Mouse (Mus musculus): Measurements from ENCODE around the gene Rnd2.

The Rnd2 gene

DNA sequence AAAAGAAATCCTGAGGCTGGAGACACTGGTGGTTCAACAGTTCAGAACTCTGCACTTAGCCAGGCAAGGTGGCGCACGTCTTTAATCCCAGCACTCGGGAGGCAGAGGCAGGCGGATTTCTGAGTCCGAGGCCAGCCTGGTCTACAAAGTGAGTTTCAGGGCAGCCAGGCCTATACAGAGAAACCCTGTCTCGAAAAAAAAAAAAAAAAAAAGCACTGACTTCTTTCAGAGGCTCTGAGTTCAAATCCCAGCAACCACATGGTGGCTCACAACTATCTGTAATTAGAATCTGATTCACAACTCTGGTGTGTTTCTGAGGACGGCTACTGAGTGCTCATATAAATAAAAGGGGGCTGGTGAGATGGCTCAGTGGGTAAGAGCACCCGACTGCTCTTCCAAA, 17.9 kb upstream of the Rnd2 start:
- WGBS: 88% methylated on average over 8 of the region's 8 CpGs

DNA sequence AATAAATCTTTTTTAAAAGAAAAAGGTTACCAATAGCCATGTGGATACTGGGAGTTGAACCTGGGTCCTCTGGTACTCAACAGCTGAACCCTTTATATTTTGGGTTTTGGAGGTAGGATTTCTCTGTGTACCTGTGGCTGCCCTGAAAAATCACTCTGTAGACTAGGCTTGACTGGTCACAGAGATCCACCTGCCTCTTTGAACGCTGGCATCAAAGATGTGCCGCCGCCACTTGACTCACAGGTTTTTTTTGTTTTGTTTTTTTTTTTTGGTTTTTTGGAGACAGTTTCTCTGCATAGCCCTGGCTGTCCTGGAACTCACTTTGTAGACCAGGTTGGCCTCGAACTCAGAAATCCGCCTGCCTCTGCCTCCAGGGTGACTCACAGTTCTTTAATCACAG, 17.0 kb upstream of the Rnd2 start:
- 79% methylated on average over 5 of the region's 5 CpGs for WGBS

DNA sequence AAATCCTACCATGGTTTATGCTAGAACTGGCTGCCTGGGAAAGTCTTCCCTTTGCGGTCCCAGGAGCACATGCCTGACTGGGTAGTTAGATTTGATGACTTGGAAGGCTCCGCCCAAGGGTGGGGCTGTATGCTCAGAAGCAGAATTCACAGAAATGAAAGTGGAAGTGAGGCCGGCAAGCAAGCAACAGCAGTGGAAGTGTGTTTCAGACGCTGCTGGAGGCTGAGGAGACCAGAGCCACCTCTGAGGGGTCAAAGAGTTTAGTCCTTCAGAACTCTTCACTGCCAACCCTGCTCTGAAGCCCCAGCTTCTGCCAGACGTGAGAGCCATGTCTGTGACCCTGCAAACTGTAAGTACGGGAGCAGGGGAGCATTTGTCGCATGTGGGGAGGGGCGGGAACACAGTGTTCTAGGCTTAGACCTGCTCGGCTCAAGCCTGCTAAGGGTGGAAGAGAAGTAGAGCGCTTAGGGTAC, 16.5 kb upstream of the Rnd2 start, which contains the start of gene Ifi35:
Gene Ifi35 (plus strand): TSS at position 134 of the 473 bp plus-strand sequence.
- WGBS: 46% methylated on average over 10 of the region's 10 CpGs

DNA sequence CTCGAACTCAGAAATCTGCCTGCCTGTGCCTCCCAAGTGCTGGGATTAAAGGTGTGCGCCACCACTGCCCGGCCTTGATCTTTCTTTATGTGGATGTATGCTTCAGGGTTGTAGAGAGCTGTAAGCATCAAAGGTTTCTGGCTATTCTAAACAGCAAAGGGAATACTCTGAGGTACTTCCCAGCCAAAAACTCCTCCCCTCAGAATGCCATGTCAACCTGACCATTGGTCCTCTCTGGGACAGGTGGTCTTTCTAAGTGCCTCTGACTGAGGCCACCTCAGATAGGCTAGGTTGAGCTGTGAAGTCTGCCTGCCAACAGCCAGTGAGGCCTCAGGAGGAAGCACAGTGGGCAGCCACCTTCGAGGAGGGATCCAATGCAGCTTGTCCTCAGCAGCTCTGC, 15.9 kb upstream of the Rnd2 start:
- 81% methylated on average over 4 of the region's 4 CpGs for WGBS

DNA sequence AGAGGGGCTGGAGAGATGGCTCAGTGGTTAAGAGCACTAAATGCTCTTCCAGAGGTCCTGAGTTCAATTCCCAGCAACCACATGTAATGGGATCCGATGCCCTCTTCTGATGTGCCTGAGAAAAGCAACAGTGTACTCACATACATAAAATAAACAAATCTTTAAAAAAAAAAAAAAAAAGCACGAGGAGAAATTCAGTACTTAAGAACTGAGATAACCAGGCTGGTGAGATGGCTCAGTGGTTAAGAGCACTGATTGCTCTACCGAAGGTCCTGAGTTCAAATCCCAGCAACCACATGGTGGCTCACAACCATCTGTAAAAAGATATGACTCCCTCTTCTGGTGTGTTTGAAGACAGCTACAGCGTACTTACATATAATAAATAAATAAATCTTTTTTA, 15.2 kb upstream of the Rnd2 start:
- 78% methylated on average over 4 of the region's 4 CpGs for WGBS

DNA sequence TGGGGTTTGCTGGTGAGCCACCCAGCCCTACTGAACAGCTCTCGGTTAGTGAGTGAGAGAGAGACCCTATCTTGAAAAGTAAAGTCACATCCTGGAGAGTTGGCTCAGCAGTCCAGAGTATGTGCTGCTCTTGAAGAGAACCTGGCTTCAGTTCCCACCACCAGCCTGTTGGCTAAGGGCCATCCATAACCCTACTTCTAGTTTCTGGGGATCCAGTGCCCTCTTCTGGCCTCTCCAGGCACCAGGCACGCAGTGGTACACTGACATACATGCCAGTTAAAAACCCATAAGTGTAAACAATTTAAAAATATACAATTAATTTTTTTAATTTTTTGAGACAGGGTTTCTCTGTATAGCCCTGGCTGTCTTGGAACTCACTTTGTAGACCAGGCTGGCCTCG, 14.4 kb upstream of the Rnd2 start:
- 85% methylated on average over 3 of the region's 3 CpGs for WGBS

DNA sequence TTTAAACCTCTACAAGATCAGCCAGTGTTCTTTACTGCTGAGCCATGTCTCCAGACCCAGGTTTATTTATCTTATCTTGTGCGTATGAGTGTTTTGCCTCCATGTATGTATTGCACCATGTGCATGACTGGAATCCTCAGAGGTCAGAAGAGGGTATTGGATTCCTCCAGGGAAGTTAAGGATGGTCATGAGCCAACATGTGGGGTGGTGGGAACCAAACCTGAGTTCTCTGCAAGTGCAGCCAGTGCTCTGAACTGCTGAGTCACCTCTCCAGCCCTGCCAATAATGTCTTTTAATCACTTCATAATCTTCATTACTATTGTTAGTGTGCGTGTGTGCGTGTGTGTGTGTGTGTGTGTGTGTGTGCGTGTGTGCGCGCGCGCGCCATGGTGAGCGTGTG, 13.3 kb upstream of the Rnd2 start:
- WGBS: 94% methylated on average over 10 of the region's 10 CpGs

DNA sequence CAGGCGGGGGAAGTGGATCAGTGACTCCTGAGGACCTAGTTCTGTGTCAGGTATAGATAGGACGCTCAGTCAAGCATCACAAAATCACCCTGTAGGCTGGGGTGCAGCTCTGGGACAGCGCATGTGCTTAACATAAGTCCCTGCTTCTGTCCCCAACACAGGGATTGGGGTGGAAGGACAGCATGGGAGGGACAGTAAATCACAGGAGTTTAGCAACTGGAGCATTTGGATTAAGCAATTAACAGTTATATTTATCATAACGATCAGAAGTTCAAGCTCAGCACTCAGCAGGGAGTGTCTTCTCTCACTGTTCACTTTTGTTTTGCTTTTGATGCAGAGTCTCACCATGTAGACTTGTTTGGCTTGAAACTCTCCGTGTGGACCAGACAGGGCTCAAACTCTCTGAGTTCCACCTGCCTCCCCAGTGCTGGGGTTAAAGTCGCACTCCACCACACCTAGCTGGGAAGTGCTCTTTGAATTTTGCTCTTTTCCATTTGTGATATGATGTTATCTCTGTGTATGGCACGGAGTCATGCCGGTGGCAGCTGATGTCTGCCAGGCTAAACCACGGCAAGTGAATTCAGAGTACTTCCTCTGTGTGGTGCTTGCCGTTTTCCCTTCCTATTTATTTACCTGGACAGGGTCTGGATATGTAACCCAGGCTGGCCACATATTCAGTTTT, 12.6 kb upstream of the Rnd2 start:
- WGBS: 63% methylated on average over 10 of the region's 10 CpGs

DNA sequence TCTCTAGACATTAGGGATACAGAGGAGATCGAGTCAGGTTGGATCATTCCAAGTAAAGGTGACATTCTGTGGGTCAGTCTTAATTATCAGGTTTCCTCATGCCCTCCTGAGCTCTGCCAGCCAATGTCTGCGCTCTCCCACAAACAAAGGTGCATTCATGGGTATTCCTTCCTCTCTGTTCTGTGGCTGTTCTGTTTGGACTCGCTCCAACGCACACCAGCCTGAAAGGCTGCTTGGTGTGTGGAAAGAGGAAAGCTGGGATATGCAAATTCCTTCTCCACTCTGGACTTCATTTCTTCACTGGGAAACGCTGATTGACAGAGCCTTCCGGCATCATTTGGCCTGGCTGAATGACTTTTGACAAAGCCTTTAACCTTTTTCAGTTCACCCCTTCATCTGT, 10.1 kb upstream of the Rnd2 start:
- WGBS: 31% methylated on average over 6 of the region's 6 CpGs

DNA sequence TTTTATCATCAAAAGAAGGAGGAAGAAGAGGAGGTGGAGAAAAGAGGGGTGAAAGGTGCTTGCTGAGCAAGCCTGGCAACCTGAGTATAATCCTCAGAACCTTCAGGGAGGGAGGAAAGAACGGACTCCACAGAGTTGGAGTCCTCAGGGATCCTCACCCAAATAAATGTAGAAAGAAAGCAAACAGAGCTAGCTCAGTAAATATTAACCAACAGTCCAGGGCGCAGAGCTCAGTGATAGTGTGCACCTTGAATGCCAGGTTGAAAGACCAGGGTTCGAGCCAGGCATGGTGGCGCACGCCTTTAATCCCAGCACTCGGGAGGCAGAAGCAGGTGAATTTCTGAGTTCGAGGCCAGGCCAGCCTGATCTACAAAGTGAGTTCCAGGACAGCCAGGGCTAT, 9.2 kb upstream of the Rnd2 start:
- 96% methylated on average over 7 of the region's 7 CpGs for WGBS

DNA sequence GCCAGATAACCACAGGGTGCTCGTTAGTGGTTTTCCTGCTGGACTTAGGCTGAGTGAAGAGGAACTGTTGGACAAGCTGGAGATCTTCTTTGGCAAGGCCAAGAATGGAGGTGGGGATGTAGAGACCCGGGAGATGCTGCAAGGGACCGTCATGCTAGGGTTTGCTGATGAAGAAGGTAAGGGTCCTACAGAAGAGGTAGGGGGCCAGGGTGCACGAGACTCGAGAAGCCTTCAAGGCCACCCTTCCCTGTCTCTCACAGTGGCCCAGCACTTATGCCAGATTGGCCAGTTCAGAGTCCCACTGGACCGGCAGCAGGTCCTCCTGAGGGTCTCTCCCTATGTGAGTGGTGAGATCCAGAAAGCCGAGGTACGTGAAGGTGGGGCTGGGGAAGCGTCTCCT, 7.2 kb upstream of the Rnd2 start:
- WGBS: 92% methylated on average over 9 of the region's 9 CpGs

DNA sequence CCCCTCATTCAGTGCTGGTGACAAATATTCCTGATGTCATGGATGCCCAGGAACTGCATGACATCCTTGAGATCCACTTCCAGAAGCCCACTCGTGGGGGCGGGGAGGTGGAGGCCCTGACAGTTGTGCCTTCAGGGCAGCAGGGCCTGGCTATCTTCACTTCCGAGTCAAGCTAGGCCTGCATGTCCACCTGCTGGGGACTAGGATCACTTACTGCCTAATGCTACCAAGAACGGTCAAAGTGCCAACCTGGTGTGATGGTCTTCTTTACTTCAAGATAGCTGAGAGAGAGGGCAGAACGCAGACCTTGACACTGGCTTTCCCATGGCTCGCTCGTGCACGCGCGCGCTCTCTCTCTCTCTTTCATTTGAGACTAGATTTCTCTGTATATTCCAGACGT, 6.6 kb upstream of the Rnd2 start:
- 92% methylated on average over 12 of the region's 12 CpGs for WGBS

DNA sequence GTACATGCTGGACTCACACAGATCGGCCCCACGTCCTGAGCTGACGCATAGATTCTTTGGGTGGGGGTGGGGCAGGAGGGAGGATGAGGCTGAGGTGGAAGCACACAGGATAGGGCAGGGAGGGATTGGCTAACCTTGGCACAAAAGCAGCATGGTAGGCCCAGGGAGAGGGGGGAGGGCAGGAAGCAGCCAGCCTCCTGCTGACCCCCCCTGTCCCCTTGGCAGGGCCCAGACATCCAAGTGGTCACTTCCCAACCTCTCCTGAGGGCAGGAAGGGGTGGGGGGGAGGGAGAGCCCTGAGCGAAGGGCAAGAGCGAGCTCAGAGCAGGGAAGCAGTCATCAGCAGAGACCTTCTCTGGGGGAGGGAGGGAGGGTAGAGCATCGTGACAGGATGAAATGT, 5.1 kb upstream of the Rnd2 start:
- WGBS: 61% methylated on average over 6 of the region's 6 CpGs

DNA sequence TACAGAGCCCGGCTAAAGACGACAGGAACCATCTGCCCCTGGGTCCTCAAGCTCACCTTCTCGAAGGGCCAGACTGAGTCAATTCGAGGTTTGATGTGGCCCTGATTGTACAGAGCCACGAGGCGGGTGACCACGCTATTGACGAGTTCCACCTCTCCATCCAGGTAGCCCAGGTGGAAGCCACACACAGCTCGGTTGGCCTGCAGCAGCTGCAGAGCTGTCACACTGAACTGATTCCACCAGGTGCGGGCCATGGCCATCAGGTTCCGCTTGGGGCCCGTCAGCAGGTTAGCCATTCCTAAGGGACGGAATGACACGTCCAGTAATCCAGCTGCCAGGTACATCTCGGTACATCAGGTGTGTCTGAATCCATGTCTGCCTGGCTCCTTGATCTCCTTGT, 4.5 kb upstream of the Rnd2 start:
- WGBS: 91% methylated on average over 15 of the region's 15 CpGs

DNA sequence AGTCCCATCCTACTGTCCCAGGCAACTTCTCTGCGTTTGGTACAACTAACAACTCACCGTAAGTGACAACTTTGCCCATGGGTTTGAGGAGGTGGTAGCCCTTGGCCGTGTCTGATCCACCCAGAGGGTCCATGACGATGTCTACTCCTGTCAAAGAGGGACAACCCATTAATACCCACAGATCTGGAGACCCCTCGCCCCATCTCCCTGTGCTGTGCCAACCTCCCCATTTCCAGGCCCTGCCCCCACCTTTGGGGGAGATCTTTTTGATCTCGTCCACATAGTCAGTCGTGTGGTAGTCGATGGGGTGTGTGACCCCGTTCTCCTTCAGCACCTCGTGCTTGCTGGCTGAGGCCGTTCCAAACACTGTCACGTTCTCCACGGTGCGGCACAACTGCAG, 2.7 kb upstream of the Rnd2 start:
- 80% methylated on average over 14 of the region's 14 CpGs for whole genome bisulfite sequencing

DNA sequence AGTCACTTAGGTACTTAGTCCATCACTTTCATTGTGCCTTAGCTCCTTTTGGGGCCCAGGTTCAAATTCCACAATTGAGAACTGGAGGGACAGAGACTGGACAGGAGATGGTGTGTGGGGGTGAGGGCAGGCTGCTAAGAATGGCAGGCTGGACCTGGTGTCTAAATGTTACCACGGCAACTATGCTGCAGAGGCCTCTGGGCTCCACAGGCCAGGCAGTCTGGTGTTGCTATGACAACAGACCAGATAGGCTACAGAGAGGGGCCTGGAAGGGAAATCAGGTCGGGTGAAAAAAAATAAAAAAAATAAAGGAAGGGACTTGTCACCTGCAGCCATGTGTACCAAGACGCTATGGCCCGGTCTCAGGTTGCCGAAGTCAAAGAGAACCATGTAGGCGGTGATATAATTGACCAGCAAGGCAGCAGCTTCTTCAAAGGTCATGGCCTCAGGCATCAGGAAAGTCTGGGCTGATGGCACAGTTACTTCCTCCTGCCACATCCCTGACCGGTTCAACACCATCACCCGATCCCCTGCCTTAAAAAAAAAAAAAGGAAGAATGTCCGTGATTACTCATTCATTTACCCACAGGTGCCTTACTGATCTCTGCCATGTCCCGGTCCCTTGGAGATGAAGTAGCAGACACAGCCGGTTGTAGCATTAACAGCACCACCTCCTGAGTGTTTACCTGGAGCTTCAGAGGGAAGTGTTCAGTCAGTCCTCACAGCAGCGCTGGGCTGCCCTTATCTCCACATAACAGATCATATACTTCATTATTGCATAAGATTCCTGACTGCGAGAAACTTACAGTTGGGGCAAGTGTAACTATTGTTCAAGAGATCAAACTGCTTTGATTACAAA, 2.0 kb upstream of the Rnd2 start:
- WGBS: 62% methylated on average over 13 of the region's 13 CpGs

DNA sequence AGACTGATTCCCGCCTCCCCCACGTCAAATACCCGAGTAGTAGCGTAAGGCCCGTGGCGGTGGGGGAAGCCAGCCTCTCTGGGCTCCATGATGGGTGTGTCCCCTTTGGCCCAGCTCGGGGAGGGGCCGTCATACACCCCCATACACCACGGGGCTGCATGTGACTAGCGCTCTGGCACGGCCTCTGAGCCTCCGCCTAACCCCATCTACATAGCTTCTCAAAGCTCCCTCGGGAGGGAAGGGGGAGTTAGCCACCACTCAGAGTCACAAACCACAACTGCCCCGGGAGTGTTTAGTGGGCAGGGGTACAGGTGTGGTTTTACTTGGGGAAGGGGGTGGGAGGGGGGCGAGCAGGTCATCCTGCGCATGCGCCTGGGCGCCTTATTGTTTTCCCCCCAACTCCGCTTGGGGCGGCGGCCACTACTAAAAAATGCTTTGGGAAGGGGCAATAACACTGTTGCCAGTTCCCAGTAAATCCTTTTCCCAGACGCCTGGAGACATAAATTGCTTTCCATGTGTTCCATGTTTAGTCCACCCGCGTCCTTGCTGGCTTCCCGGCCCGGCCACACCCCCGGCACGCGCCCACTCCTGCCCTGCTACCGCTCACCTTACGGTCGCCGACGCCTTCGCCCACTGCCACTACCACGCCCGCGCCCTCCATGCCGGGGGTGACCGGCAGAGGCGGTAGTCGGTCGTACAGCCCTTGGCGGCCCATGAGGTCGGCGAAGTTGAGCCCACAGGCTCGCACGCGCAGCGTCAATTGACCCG, 486 bp downstream of the Rnd2 start:
- WGBS: under 1% methylated on average over 51 of the region's 51 CpGs

DNA sequence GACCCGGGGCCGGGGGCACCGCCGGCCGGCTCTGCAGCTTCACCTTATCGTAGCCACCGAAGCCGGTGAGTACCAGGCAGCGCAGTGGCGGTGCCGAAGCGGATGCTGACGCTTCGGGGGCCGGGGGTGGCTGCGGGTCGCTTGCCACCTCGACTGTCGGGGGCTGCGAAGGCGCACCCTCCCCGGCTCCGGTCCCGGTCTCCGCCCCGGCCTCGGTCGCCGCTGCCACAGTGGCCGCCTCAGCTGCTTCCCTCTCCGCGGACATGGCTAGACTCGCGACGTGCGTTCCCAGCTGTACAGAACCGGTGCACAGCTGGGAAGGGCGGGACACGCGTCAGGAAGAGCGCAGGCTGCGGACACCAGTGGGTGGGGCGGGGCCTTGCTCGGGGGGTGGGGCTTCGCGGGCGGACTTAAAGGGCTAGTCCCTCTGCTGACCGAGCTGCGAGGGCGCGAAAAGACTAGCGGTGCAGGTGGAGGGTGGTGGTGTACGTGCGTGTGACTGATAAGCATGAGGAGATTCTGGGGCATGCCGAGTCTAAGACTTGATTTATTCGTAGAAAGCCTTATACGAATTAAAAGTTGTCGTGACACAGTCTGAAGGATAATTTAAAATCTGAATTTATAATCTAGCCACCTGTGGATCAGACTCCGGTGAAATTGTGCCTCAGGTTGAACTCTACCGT, 1.2 kb downstream of the Rnd2 start, which contains the start of gene Vat1:
Gene Vat1 (minus strand): TSS at position 362 of the 683 bp plus-strand sequence.
- 2% methylated on average over 60 of the region's 60 CpGs for WGBS

DNA sequence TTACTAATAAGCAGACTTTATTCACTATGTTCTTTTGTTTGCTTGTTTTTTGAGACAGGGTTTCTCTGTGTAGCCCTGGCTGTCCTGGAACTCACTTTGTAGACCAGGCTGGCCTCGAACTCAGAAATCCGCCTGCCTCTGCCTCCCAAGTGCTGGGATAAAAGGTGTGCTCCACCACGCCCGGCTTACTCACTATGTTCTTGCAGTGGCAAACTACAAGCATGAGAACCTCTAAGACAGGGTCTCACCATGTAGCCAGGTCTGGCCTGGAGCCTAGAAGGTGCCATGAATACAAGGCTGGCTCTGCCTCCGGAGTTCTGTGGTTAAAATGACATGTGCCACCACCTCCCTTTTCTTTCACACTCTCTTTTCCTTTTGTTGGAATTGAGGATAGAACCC, 1.8 kb downstream of the Rnd2 start:
- 49% methylated on average over 5 of the region's 5 CpGs for WGBS

DNA sequence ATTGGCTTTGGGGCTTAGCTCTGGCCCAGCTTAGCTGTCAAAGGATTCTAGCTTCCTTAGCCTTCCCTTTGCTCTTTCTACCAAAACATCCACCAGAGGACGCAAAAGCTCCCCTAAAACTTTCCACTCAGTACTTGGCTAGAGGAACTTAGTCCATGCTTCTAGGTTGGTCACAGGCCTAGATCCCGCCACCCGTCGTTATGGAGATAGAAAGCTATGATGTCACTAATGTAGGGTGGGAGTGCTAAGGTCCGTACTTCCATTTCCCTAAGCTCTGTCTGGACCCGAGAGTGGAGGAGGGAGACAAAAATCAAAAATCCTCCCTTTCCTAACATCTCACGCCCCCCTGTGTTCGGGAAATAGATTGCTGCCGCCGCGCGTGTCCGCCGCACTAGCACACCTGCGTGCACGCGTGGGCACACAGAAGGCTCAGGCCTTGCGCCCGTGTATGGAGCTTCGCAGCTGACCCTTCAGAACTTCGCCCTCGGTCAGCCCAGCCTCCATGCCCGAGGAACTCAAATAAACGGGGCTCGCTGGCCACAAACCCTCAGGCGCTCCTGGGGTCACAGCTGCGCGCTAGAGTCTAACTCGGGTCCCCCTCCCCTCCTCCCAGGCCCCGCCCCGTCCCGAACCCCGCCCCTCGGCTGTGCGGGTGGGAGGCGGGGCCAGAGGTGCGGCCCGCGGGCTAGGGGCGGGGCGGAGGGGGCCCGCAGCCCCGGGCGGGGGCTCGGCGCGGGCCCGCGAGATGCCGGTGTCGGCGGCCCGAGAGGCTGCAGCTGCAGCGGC, 2.9 kb downstream of the Rnd2 start:
- WGBS: under 1% methylated on average over 53 of the region's 54 CpGs

DNA sequence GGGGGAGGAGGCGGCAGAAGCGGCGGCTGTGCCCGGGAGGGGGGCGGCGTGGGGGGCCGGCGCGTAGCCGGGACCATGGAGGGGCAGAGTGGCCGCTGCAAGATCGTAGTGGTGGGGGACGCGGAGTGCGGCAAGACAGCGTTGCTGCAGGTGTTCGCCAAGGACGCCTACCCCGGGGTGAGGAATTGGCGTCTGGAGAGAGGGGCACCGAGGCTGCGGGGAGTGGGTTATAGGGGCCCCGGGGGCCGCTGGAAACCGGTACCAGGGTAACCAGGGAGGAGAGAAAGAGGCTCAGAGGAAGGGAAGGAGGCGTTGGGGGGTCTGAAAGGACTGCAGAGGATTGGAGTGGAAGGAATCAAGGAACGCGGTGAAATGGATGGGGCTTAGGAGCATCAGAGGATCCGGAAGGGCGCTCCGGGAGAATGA, 3.5 kb downstream of the Rnd2 start:
- WGBS: under 1% methylated on average over 30 of the region's 31 CpGs
